Mouse (Mus musculus) small intestine, adult 2 months (tissue): ENCODE results near the gene 4930523C07Rik.

Experiments
- CTCF ChIP-seq: fragments of 200-500 bp; IDR thresholded peaks from 2 replicates; pipeline ENCODE4 v1.5.1; 2012; ENCODE audit warnings: low read depth, mild to moderate bottlenecking, control low read depth, inconsistent platforms, low read length, moderate library complexity, mixed read lengths; ENCODE audit not compliant: insufficient replicate concordance, insufficient read length; ENCODE audit errors: extremely low read depth
- POLR2A ChIP-seq: fragments of 200-500 bp; IDR thresholded peaks from 2 replicates; pipeline ENCODE4 v1.6.1; 2012; ENCODE audit warnings: low read depth, mild to moderate bottlenecking, control low read depth, inconsistent platforms, low read length, moderate library complexity

GRCm38 (mm10) chr1:160052556-160053315, 8.6 kb downstream of the 4930523C07Rik start:
- TF ChIP-seq CTCF (no peak), POLR2A (no peak)
